Mouse (Mus musculus): ENCODE measurements around the gene Fgl2.

- TF ChIP-seq MYOG (IDR thresholded peaks at IDR 0.05; ENCODE audit: control insufficient read depth, extremely low read depth, insufficient read length) (no peak), CTCF (IDR thresholded peaks at IDR 0.05; ENCODE audit: control insufficient read depth, insufficient read depth, insufficient read length) (no peak), USF1 (IDR thresholded peaks at IDR 0.05; ENCODE audit: low read depth) (no peak), FOSL1 (IDR thresholded peaks at IDR 0.05; ENCODE audit: insufficient read depth, low read length, poor library complexity, severe bottlenecking) (no peak), MAX (IDR thresholded peaks at IDR 0.05) (no peak), CEBPB (IDR thresholded peaks at IDR 0.05; ENCODE audit: low read depth) (no peak), MYOD1 (IDR thresholded peaks at IDR 0.05; ENCODE audit: control insufficient read depth, insufficient read length, low read depth) (no peak)
Observed at GRCm38 (mm10) chr5:21358648-21359047, 13.8 kb upstream of the Fgl2 start.
